Mouse (Mus musculus): ENCODE measurements at regions not wholly inside any gene's neighbourhood (a gene's known extent, or its start where the extent isn't known, plus 50 kb on each side); places are given as distances from the start of the nearest gene placed in this dataset.
A peak's percentile ranks its signal among the peaks of the same experiment; 100 is the strongest.
"Not testable (repeated sequence)": the region's sequence is repeated elsewhere in the genome, so short reads cannot be mapped to it uniquely, and the experiment has no call there.

- H3K27me3 ChIP-seq; H3K4me1 ChIP-seq (replicated peaks); H3K9me3 ChIP-seq; H3K27ac ChIP-seq; H3K4me3 ChIP-seq (replicated peaks); H3K36me3 ChIP-seq; H3K9ac ChIP-seq (replicated peaks); H3K4me2 ChIP-seq (replicated peaks); ATAC-seq: not testable (repeated sequence)
- WGBS, result 81% methylated on average over 3 of the region's 3 CpGs
These were observed 51.8 kb downstream of the Teddm3 start for GRCm38 (mm10) chr16:21102033-21102432.

GRCm38 (mm10) chr16:21100126-21100525 is 53.7 kb downstream of the Teddm3 start:
- not testable (repeated sequence) for H3K4me1 ChIP-seq (replicated peaks); H3K4me2 ChIP-seq (replicated peaks); H3K4me3 ChIP-seq (replicated peaks); ATAC-seq; H3K36me3 ChIP-seq; H3K27ac ChIP-seq; H3K27me3 ChIP-seq; H3K9ac ChIP-seq (replicated peaks); H3K9me3 ChIP-seq
- WGBS, result 85% methylated on average over 2 of the region's 2 CpGs

- Histone ChIP-seq H3K4me2 (replicated peaks) (no peak overlapping the region), H3K9me3 (no peaks in the 10 kb centered on the region), H3K4me3 (replicated peaks) (no peak overlapping the region), H3K4me1 (replicated peaks) (no peaks in the 10 kb centered on the region), H3K27me3 (no peaks in the 10 kb centered on the region), H3K36me3 (no peaks in the 10 kb centered on the region), H3K27ac (no peak overlapping the region), H3K9ac (replicated peaks) (no peak overlapping the region)
- no peak for ATAC-seq
- 66% methylated on average over 5 of the region's 5 CpGs for WGBS
These were observed 79.0 kb downstream of the Teddm3 start for GRCm38 (mm10) chr16:21074779-21075148.

- not testable (repeated sequence) for H3K27ac ChIP-seq
- ATAC-seq, result peak; percentile 93
These were observed 79.6 kb downstream of the Teddm3 start for GRCm38 (mm10) chr16:21074082-21074778.

GRCm38 (mm10) chr16:21060211-21060610 is 93.6 kb downstream of the Teddm3 start:
- Histone ChIP-seq H3K9ac (replicated peaks) (no peak overlapping the region), H3K36me3 (no peaks in the 10 kb centered on the region), H3K4me2 (replicated peaks) (no peak overlapping the region), H3K4me1 (replicated peaks) (no peaks in the 10 kb centered on the region), H3K27me3 (no peaks in the 10 kb centered on the region), H3K27ac (no peak overlapping the region), H3K4me3 (replicated peaks) (no peak overlapping the region), H3K9me3 (no peaks in the 10 kb centered on the region)
- 84% methylated on average over 2 of the region's 2 CpGs for WGBS
- ATAC-seq, result no peak

More at GRCm38 (mm10) chr16:21074082-21074778, 79.6 kb downstream of the Teddm3 start:
- H3K27me3 ChIP-seq; H3K9me3 ChIP-seq; H3K4me3 ChIP-seq (replicated peaks); H3K4me2 ChIP-seq (replicated peaks); H3K4me1 ChIP-seq (replicated peaks); H3K9ac ChIP-seq (replicated peaks); H3K36me3 ChIP-seq: not testable (repeated sequence)
- 32% methylated on average over 9 of the region's 10 CpGs for WGBS

GRCm38 (mm10) chr16:21054772-21055171 is 99.0 kb downstream of the Teddm3 start:
- ATAC-seq, result no peak
- no peak overlapping the region for H3K4me2 ChIP-seq (replicated peaks)
- H3K9me3 ChIP-seq, result no peaks in the 10 kb centered on the region
- H3K4me3 ChIP-seq (replicated peaks), result no peak overlapping the region
- H3K4me1 ChIP-seq (replicated peaks), result no peaks in the 10 kb centered on the region
- no peak overlapping the region for H3K9ac ChIP-seq (replicated peaks)
- H3K27me3 ChIP-seq, result no peaks in the 10 kb centered on the region
- H3K36me3 ChIP-seq, result no peaks in the 10 kb centered on the region
- H3K27ac ChIP-seq, result no peak overlapping the region

- not testable (repeated sequence) for H3K36me3 ChIP-seq; H3K27me3 ChIP-seq; H3K4me2 ChIP-seq (replicated peaks); ATAC-seq; H3K9ac ChIP-seq (replicated peaks); H3K4me1 ChIP-seq (replicated peaks); H3K4me3 ChIP-seq (replicated peaks); H3K27ac ChIP-seq; H3K9me3 ChIP-seq
- 84% methylated on average over 1 of the region's 1 CpGs for WGBS
These were observed 131.7 kb downstream of the Teddm3 start for GRCm38 (mm10) chr16:21022087-21022486.

GRCm38 (mm10) chr16:21004871-21005270 is 148.9 kb downstream of the Teddm3 start:
- Histone ChIP-seq H3K27ac (no peak overlapping the region), H3K4me3 (replicated peaks) (no peak overlapping the region), H3K4me2 (replicated peaks) (no peak overlapping the region), H3K9ac (replicated peaks) (no peak overlapping the region), H3K4me1 (replicated peaks) (no peaks in the 10 kb centered on the region), H3K36me3 (no peaks in the 10 kb centered on the region), H3K27me3 (no peaks in the 10 kb centered on the region), H3K9me3 (no peaks in the 10 kb centered on the region)
- no peak for ATAC-seq

GRCm38 (mm10) chr16:21001126-21001525 is 152.7 kb downstream of the Teddm3 start:
- Histone ChIP-seq H3K4me3 (replicated peaks) (no peak overlapping the region), H3K4me2 (replicated peaks) (no peak overlapping the region), H3K4me1 (replicated peaks) (no peaks in the 10 kb centered on the region), H3K9ac (replicated peaks) (no peak overlapping the region), H3K36me3 (no peaks in the 10 kb centered on the region), H3K27ac (no peak overlapping the region), H3K27me3 (no peaks in the 10 kb centered on the region), H3K9me3 (no peaks in the 10 kb centered on the region)
- no peak for ATAC-seq
- WGBS, result 83% methylated on average over 1 of the region's 1 CpGs

GRCm38 (mm10) chr16:20990524-20990923 is 163.3 kb downstream of the Teddm3 start:
- Histone ChIP-seq H3K36me3 (no peaks in the 10 kb centered on the region), H3K27ac (no peak overlapping the region), H3K27me3 (no peaks in the 10 kb centered on the region), H3K4me1 (replicated peaks) (no peaks in the 10 kb centered on the region), H3K9me3 (peaks cover 6% of the 10 kb centered on the region; the same call in 1 of the 2 replicates), H3K9ac (replicated peaks) (no peak overlapping the region), H3K4me2 (replicated peaks) (no peak overlapping the region), H3K4me3 (replicated peaks) (no peak overlapping the region)
- 89% methylated on average over 2 of the region's 2 CpGs for WGBS
- ATAC-seq, result no peak

- Histone ChIP-seq H3K27ac (no peak overlapping the region), H3K9me3 (no peaks in the 10 kb centered on the region), H3K36me3 (no peaks in the 10 kb centered on the region), H3K9ac (replicated peaks) (no peak overlapping the region), H3K4me2 (replicated peaks) (no peak overlapping the region), H3K4me3 (replicated peaks) (no peak overlapping the region), H3K27me3 (no peaks in the 10 kb centered on the region), H3K4me1 (replicated peaks) (no peaks in the 10 kb centered on the region)
- WGBS, result 55% methylated on average over 2 of the region's 2 CpGs
- ATAC-seq, result no peak
These were observed 178.4 kb downstream of the Teddm3 start for GRCm38 (mm10) chr16:20975406-20975805.

GRCm38 (mm10) chr16:20972442-20972841 is 181.4 kb downstream of the Teddm3 start:
- Histone ChIP-seq H3K4me3 (replicated peaks) (no peak overlapping the region), H3K27ac (no peak overlapping the region), H3K27me3 (no peaks in the 10 kb centered on the region), H3K4me1 (replicated peaks) (no peaks in the 10 kb centered on the region), H3K9me3 (no peaks in the 10 kb centered on the region), H3K36me3 (no peaks in the 10 kb centered on the region), H3K9ac (replicated peaks) (no peak overlapping the region), H3K4me2 (replicated peaks) (no peak overlapping the region)
- no peak for ATAC-seq

- Histone ChIP-seq H3K4me2 (replicated peaks) (no peak overlapping the region), H3K36me3 (no peaks in the 10 kb centered on the region), H3K4me3 (replicated peaks) (no peak overlapping the region)
These were observed 194.9 kb downstream of the Teddm3 start for GRCm38 (mm10) chr16:20958905-20959304.

More at GRCm38 (mm10) chr16:20958905-20959304, 194.9 kb downstream of the Teddm3 start:
- Histone ChIP-seq H3K9me3 (no peaks in the 10 kb centered on the region), H3K4me1 (replicated peaks) (no peaks in the 10 kb centered on the region), H3K27me3 (no peaks in the 10 kb centered on the region), H3K9ac (replicated peaks) (no peak overlapping the region), H3K27ac (no peak overlapping the region)
- peak; percentile 55; the same call in 1 of the 2 replicates for ATAC-seq
- 72% methylated on average over 10 of the region's 10 CpGs for WGBS

Measured in midbrain, embryonic 13.5 days (tissue).